15 mouse cellular contexts compared by ENCODE assay signal in genomic region chr6:149031377-149031776, GRCm38 (mm10).
"Had no signal": no experiment of that assay in that cellular context is flagged by ENCODE, and none has a peak within 500 bp of the region (broad histone marks: within the 10 kb centered on the region; RNA-seq: fewer than 3 reads in every experiment).

No protein-coding gene starts in this region.

- DNase-seq: lung, adult 18-20 months; lung, embryonic 14.5 days; lung, postnatal 14 days; lung, postnatal 4 days; right cerebral cortex, postnatal 14 days; thymus, adult 2 months; thymus, postnatal 25 days; thymus, postnatal 4 days had no signal

- H3K4me3 ChIP-seq: liver, embryonic 15.5 days; midbrain, embryonic 13.5 days; midbrain, embryonic 15.5 days; neural tube, embryonic 12.5 days; stomach, embryonic 15.5 days had no signal

- H3K9me3 ChIP-seq: liver, embryonic 15.5 days; midbrain, embryonic 13.5 days; midbrain, embryonic 15.5 days; neural tube, embryonic 12.5 days; stomach, embryonic 15.5 days had no signal

- H3K4me1 ChIP-seq: liver, embryonic 15.5 days; midbrain, embryonic 13.5 days; midbrain, embryonic 15.5 days; neural tube, embryonic 12.5 days; stomach, embryonic 15.5 days had no signal

- H3K9ac ChIP-seq: liver, embryonic 15.5 days; lung, embryonic 14.5 days; midbrain, embryonic 13.5 days; midbrain, embryonic 15.5 days; neural tube, embryonic 12.5 days; stomach, embryonic 15.5 days had no signal

- H3K4me2 ChIP-seq: liver, embryonic 15.5 days; lung, embryonic 14.5 days; midbrain, embryonic 11.5 days; midbrain, embryonic 13.5 days; midbrain, embryonic 15.5 days; neural tube, embryonic 12.5 days; stomach, embryonic 15.5 days had no signal

- H3K36me3 ChIP-seq: liver, embryonic 15.5 days; stomach, embryonic 15.5 days had no signal

- H3K27me3 ChIP-seq: liver, embryonic 15.5 days; midbrain, embryonic 13.5 days; midbrain, embryonic 15.5 days; neural tube, embryonic 12.5 days; stomach, embryonic 15.5 days had no signal

- ATAC-seq: midbrain, embryonic 13.5 days; midbrain, embryonic 15.5 days had no signal

- H3K27ac ChIP-seq: liver, embryonic 15.5 days; midbrain, embryonic 13.5 days; midbrain, embryonic 15.5 days; neural tube, embryonic 12.5 days; stomach, embryonic 15.5 days; stomach, postnatal 0 days had no signal
